Mouse (Mus musculus): Measurements from ENCODE around the gene Zbtb4. TPM values are rescaled to one million over a fixed set of nuclear protein-coding genes. Genes with fewer than 3 reads are reported as not detected.

The Zbtb4 gene
- polyA plus RNA-seq, 1 experiment from 2014 or later = 2.7 TPM

DNA sequence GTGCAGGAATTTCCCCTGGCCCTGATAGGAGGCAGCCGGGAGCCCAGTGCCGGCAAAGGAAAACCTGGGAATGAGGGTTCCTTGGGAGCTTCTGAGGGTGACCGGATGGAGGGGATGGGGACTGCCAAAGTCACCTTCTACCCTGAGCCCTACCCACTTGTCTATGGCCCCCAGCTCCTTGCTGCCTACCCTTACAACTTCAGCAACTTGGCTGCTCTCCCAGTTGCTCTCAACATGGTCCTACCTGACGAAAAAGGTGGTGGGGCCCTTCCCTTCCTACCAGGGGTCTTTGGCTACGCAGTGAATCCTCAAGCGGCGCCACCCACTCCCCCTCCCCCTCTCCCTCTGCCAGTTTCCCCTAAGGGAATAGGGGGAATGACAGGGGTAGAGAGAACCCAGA lies 13.3 kb downstream of the Zbtb4 start:
- H3K36me3 ChIP-seq (ENCODE audit: insufficient read depth, low read length) = no peaks in the 10 kb centered on the region
- peaks cover 11% of the 10 kb centered on the region for H3K4me1 ChIP-seq (replicated peaks; ENCODE audit: insufficient read depth, low read length)
- H3K4me3 ChIP-seq (replicated peaks; ENCODE audit: low read depth, low read length) = no peak overlapping the region
- H3K9ac ChIP-seq (ENCODE audit: low read depth, low read length) = no peak overlapping the region
- WGBS = 66% methylated on average over 7 of the region's 7 CpGs
- DNase-seq (ENCODE audit: low spot score) (no peak), ATAC-seq (replicated peaks; ENCODE audit: low FRiP score, low read depth) (no peak)
- no peaks in the 10 kb centered on the region for H3K27me3 ChIP-seq (ENCODE audit: insufficient read depth, low read length)
- H3K4me2 ChIP-seq (ENCODE audit: low read length) = 0 out of 2 replicates have a peak overlapping the region, but pooled peaks have one; percentile 15
- TF ChIP-seq CTCF (IDR thresholded peaks at IDR 0.05; ENCODE audit: low read depth) = no peak
- no peak overlapping the region for H3K27ac ChIP-seq
- no peaks in the 10 kb centered on the region for H3K9me3 ChIP-seq (replicated peaks; ENCODE audit: low read length)

DNA sequence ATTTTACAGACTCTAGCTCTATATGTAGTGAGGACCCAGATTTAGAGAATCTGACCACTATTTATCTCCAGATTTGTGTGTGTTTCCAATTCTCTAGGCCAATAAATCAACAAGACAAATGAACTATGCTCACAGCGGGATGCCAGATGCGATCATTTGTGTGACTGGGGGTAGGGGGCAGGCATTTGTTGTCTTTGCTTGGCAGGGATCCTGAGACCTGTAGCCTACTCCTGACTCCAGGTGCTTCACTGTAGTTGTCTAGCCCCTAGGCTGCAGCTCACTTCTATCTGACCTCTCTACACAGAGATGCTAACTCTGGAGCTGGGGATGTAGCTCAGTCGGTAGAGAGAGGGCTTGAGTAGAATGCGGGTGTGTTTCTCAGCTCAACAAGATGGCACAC lies 16.1 kb downstream of the Zbtb4 start:
- Histone ChIP-seq H3K4me3 (replicated peaks; ENCODE audit: low read depth, low read length) (no peak overlapping the region), H3K4me1 (replicated peaks; ENCODE audit: insufficient read depth, low read length) (peaks cover 14% of the 10 kb centered on the region), H3K27ac (no peak overlapping the region), H3K9ac (ENCODE audit: low read depth, low read length) (no peak overlapping the region), H3K36me3 (ENCODE audit: insufficient read depth, low read length) (no peaks in the 10 kb centered on the region), H3K9me3 (replicated peaks; ENCODE audit: low read length) (no peaks in the 10 kb centered on the region), H3K27me3 (ENCODE audit: insufficient read depth, low read length) (no peaks in the 10 kb centered on the region), H3K4me2 (ENCODE audit: low read length) (no peak overlapping the region)
- 26% methylated on average over 4 of the region's 4 CpGs for WGBS
- DNase-seq (ENCODE audit: low spot score) (no peak), ATAC-seq (replicated peaks; ENCODE audit: low FRiP score, low read depth) (no peak)
- TF ChIP-seq CTCF (IDR thresholded peaks at IDR 0.05; ENCODE audit: low read depth) = no peak

DNA sequence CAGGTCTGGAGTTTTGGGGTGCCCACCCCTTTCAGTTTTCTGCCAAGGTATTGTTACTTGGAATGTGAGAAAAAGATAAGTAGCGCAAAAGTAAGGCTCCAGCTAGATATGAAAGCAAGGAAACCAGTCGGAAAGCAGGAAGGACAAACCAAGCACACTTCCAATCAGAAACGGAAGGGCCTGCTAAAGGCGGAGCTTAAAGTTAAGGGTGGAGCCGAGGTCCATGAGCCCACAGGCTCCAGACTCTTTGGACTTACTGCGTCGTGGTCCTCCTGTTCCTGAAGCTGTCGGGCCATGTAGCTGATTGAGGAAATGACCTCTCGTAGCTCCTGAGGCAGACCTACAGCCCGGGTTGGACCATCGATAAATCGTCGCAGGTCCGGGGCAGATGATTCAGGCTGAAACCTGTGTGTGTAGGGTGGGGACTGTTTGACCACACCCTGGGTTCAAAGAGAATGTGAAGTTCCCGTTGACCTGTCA lies 19.1 kb downstream of the Zbtb4 start:
- ATAC-seq (replicated peaks; ENCODE audit: low FRiP score, low read depth) (peak; percentile 39; the same call in 1 of the 2 replicates), DNase-seq (ENCODE audit: low spot score) (peak; percentile 61)
- TF ChIP-seq CTCF (IDR thresholded peaks at IDR 0.05; ENCODE audit: low read depth) = no peak
- Histone ChIP-seq H3K9ac (ENCODE audit: low read depth, low read length) (no peak overlapping the region), H3K4me1 (replicated peaks; ENCODE audit: insufficient read depth, low read length) (0 out of 2 replicates have a peak, but pooled peaks cover 3% of the 10 kb centered on the region), H3K4me3 (replicated peaks; ENCODE audit: low read depth, low read length) (no peak overlapping the region), H3K4me2 (ENCODE audit: low read length) (peak overlapping the region; percentile 37), H3K36me3 (ENCODE audit: insufficient read depth, low read length) (no peaks in the 10 kb centered on the region), H3K27ac (no peak overlapping the region), H3K9me3 (replicated peaks; ENCODE audit: low read length) (no peaks in the 10 kb centered on the region), H3K27me3 (ENCODE audit: insufficient read depth, low read length) (no peaks in the 10 kb centered on the region)
- 37% methylated on average over 15 of the region's 15 CpGs for WGBS

DNA sequence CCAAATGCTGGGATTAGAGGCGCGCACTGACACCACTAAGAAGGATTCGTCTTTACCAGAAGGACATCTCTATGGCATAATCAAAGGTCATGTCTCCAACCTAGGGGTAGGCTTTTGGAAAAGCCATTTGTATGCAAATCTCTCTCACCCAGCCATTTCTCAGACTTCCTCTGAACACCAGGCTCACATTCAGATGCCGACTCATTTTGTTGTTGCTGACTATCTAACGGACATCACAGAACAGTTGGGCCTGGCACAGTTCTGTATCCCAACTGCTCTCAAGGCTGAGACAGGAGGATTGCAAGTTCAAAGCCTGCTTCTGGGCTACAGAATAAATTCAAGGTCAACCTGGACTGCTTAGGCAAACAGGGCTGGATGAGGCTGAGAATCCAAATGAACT lies 21.6 kb downstream of the Zbtb4 start:
- no peaks in the 10 kb centered on the region for H3K9me3 ChIP-seq (replicated peaks; ENCODE audit: low read length)
- no peak overlapping the region for H3K27ac ChIP-seq
- no peak for TF ChIP-seq CTCF (IDR thresholded peaks at IDR 0.05; ENCODE audit: low read depth)
- H3K4me1 ChIP-seq (replicated peaks; ENCODE audit: insufficient read depth, low read length) = 0 out of 2 replicates have a peak, but pooled peaks cover 3% of the 10 kb centered on the region
- H3K4me3 ChIP-seq (replicated peaks; ENCODE audit: low read depth, low read length) = no peak overlapping the region
- H3K9ac ChIP-seq (ENCODE audit: low read depth, low read length) = no peak overlapping the region
- WGBS = 92% methylated on average over 5 of the region's 5 CpGs
- no peaks in the 10 kb centered on the region for H3K36me3 ChIP-seq (ENCODE audit: insufficient read depth, low read length)
- no peak for ATAC-seq (replicated peaks; ENCODE audit: low FRiP score, low read depth)
- no peaks in the 10 kb centered on the region for H3K27me3 ChIP-seq (ENCODE audit: insufficient read depth, low read length)
- H3K4me2 ChIP-seq (ENCODE audit: low read length) = no peak overlapping the region
- no peak for DNase-seq (ENCODE audit: low spot score)

DNA sequence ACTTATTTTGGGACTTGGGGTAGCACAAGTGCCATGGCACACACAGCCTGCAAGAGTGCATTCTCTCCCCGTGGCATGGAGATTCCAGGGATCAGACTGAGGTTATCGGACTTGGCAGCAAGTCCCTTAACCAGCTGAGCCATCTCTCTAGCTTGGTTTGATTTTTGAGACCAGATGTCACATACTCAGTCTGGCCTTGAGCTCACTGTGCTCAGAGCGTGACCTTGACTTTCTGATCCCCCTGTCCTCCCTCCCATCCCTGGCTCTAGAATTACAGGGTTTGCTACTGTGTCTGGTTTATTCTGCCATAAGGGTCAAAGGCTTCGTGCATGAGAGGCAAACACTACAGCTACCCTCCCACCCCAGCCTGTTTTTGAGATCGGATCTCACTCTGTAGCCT lies 23.7 kb downstream of the Zbtb4 start:
- Histone ChIP-seq H3K4me1 (replicated peaks; ENCODE audit: insufficient read depth, low read length) (0 out of 2 replicates have a peak, but pooled peaks cover 3% of the 10 kb centered on the region), H3K4me3 (replicated peaks; ENCODE audit: low read depth, low read length) (no peak overlapping the region), H3K9me3 (replicated peaks; ENCODE audit: low read length) (no peaks in the 10 kb centered on the region), H3K36me3 (ENCODE audit: insufficient read depth, low read length) (no peaks in the 10 kb centered on the region), H3K27me3 (ENCODE audit: insufficient read depth, low read length) (no peaks in the 10 kb centered on the region), H3K4me2 (ENCODE audit: low read length) (no peak overlapping the region), H3K9ac (ENCODE audit: low read depth, low read length) (no peak overlapping the region), H3K27ac (no peak overlapping the region)
- no peak for TF ChIP-seq CTCF (IDR thresholded peaks at IDR 0.05; ENCODE audit: low read depth)
- DNase-seq (ENCODE audit: low spot score) = peak; percentile 44
- 34% methylated on average over 5 of the region's 5 CpGs for WGBS
- ATAC-seq (replicated peaks; ENCODE audit: low FRiP score, low read depth) = no peak

DNA sequence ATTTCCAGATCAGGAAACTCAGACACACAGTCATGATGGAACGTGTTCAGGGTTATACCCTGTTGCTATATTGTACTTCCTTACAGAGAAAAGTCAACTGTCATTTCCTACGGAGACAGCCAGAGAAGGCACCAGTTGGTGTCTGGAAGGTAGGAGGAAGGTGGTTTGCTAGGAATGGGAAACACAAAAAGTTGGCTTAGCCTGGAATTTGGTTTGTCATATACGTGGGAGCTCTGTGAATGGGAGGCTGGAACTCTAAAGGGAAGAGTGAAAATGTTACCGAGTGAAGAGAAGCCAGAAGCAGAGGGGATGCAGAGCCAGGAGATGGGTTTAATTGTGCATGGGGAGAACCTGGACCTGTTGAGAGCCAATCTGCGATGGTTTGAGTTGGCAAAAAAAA lies 25.7 kb downstream of the Zbtb4 start:
- Histone ChIP-seq H3K4me1 (replicated peaks; ENCODE audit: insufficient read depth, low read length) (0 out of 2 replicates have a peak, but pooled peaks cover 7% of the 10 kb centered on the region), H3K9me3 (replicated peaks; ENCODE audit: low read length) (no peaks in the 10 kb centered on the region)
- TF ChIP-seq CTCF (IDR thresholded peaks at IDR 0.05; ENCODE audit: low read depth) = no peak

DNA sequence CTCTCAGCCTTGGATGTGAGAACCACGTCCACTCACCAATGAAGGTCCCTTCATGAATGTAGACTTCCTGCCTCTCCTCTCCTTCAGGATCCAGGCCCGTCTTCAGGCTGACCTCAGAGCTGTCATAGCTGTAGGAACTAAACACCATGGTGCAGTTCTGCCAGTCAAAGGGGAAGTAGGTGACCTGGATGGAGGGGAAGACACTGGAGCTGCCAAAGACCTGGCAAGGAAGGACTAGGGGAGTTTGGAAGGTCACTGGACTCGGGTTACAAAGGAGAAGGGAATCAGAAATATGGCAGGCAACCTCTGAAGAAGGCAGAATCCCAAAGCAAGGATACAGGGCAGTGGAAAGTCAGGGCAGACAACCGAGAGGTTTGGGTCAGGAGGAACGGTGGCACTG lies 27.7 kb downstream of the Zbtb4 start:
- ATAC-seq (replicated peaks; ENCODE audit: low FRiP score, low read depth) (no peak), DNase-seq (ENCODE audit: low spot score) (no peak)
- H3K9me3 ChIP-seq (replicated peaks; ENCODE audit: low read length) = no peaks in the 10 kb centered on the region
- H3K4me2 ChIP-seq (ENCODE audit: low read length) = no peak overlapping the region
- no peak for TF ChIP-seq CTCF (IDR thresholded peaks at IDR 0.05; ENCODE audit: low read depth)
- H3K27me3 ChIP-seq (ENCODE audit: insufficient read depth, low read length) = no peaks in the 10 kb centered on the region
- 0 out of 2 replicates have a peak, but pooled peaks cover 7% of the 10 kb centered on the region for H3K4me1 ChIP-seq (replicated peaks; ENCODE audit: insufficient read depth, low read length)
- H3K27ac ChIP-seq = no peak overlapping the region
- 57% methylated on average over 5 of the region's 5 CpGs for WGBS
- no peak overlapping the region for H3K4me3 ChIP-seq (replicated peaks; ENCODE audit: low read depth, low read length)
- no peak overlapping the region for H3K9ac ChIP-seq (ENCODE audit: low read depth, low read length)
- no peaks in the 10 kb centered on the region for H3K36me3 ChIP-seq (ENCODE audit: insufficient read depth, low read length)

More for the DNA sequence above, 25.7 kb downstream of the Zbtb4 start:
- ATAC-seq (replicated peaks; ENCODE audit: low FRiP score, low read depth) = no peak
- H3K27ac ChIP-seq = no peak overlapping the region
- no peak overlapping the region for H3K4me3 ChIP-seq (replicated peaks; ENCODE audit: low read depth, low read length)
- no peaks in the 10 kb centered on the region for H3K36me3 ChIP-seq (ENCODE audit: insufficient read depth, low read length)
- no peaks in the 10 kb centered on the region for H3K27me3 ChIP-seq (ENCODE audit: insufficient read depth, low read length)
- H3K4me2 ChIP-seq (ENCODE audit: low read length) = no peak overlapping the region
- 60% methylated on average over 5 of the region's 5 CpGs for WGBS
- no peak for DNase-seq (ENCODE audit: low spot score)
- H3K9ac ChIP-seq (ENCODE audit: low read depth, low read length) = no peak overlapping the region
